Mouse (Mus musculus) kidney, adult 11 months (tissue): ENCODE data around the gene Spa17.

Experiments
- DNase-seq: peaks from one replicate; pipeline ENCODE4 v3.0.0; 2022

Gene Spa17

GRCm38 (mm10) chr9:37556366-37556765 lies 57.2 kb downstream of the Spa17 start:
- DNase-seq, result no peak

GRCm38 (mm10) chr9:37554838-37555748 lies 58.4 kb downstream of the Spa17 start, which contains the start of gene Siae:
Gene Siae, plus strand, starts transcription at chr9:37555698.
- no peak for DNase-seq

GRCm38 (mm10) chr9:37554279-37554678 lies 59.2 kb downstream of the Spa17 start:
- DNase-seq, result no peak
